Mouse (Mus musculus) layer of hippocampus, postnatal 10 days (tissue): Measurements from ENCODE around the gene Gm8882. TPM values are rescaled to one million over a fixed set of nuclear protein-coding genes. Genes with fewer than 3 reads are reported as not detected.
"Not testable (repeated sequence)": the region's sequence is repeated elsewhere in the genome, so short reads cannot be mapped to it uniquely, and the experiment has no call there.

Experiments
- DNase-seq, 2 experiments: peaks; one replicate each; pipeline ENCODE4 v3.0.0; 2021; ENCODE audit warnings: low spot score in 2 of 2
- long read RNA-seq: library from polyadenylated mRNA; stranded (forward); transcript quantifications from one replicate; pipeline ENCODE4 v2.0.0, GENCODE M21; 2023
- total RNA-seq, 2 experiments: library from RNA; stranded (reverse); gene quantifications; 2 replicates each; pipeline ENCODE4 v1.2.3; 2021

Gm8882 gene
- not detected for total RNA-seq
- long read RNA-seq, result 0 reads

DNA sequence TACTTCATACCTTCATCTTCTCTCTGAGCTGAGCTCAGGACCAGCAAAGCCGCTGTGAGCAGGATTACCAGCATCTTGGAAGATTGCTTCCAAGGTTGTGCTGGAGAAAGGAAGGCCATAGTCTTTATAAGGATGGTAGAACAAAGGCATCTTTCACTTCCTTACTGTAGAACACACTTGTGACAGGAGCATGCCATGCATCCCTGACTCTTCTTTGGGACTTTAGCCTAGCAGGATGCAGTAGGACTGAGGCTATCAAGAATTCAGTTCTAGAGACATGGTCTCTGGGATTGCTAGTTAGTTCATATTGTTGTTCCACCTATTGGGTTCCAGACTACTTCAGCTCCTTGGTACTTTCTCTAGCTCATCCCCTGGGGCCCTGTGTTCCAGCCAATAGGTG lies at the start of gene Gm8882:
TSS of gene Gm8882 (minus strand) at position 101 of the 400 bp plus-strand sequence.
- not testable (repeated sequence) for DNase-seq

DNA sequence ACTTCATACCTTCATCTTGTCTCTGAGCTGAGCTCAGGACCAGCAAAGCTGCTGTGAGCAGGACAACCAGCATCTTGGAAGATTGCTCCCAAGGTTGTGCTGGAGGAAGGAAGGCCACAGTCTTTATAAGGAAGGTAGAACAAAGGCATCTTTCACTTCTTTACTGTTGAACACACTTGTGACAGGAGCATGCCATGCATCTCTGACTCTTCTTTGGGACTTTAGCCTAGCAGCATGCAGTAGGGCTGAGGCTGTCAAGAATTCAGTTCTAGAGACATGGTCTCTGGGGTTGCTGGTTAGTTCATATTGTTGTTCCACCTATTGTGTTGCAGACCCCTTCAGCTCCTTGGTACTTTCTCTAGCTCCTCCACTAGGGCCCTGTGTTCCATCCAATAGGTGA lies 49.3 kb downstream of the Gm8882 start, which contains the start of gene Prpmp5:
TSS of gene Prpmp5 (minus strand) at position 101 of the 400 bp plus-strand sequence.
- not testable (repeated sequence) for DNase-seq

Other genes starting within 250 kb of the Gm8882 start
- not detected for gene Prb1, start 153.6 kb downstream of the Gm8882 start, total RNA-seq
- not detected for gene Prpmp5, start 49.4 kb downstream of the Gm8882 start, total RNA-seq
- gene Prh1, start 205.7 kb upstream of the Gm8882 start, total RNA-seq, result not detected
- not detected for gene Prp2, start 231.8 kb upstream of the Gm8882 start, total RNA-seq